Mouse (Mus musculus): Measurements from ENCODE around the gene Igsf21.

The Igsf21 gene

DNA sequence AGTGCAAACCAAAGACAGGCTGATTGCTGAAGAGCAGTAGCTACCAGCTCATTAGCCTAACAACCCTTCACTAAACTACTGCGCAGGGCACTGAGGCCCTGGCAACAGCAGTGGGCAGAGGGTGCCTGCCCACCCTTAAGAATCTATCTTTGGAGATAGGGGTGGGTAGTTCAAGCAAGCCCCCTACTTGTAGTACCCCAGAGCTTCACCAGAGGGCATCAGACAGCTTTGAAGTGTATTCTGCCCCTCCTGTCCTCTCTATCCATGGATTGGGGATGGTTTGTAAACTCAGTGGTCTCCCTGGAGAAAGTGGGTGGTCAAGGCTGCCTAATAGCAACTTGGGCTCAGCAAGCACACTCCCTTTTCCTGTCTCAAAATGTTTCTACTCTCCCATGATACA lies 146.4 kb downstream of the Igsf21 start:
- DNase-seq (ENCODE audit: low spot score): no peak

DNA sequence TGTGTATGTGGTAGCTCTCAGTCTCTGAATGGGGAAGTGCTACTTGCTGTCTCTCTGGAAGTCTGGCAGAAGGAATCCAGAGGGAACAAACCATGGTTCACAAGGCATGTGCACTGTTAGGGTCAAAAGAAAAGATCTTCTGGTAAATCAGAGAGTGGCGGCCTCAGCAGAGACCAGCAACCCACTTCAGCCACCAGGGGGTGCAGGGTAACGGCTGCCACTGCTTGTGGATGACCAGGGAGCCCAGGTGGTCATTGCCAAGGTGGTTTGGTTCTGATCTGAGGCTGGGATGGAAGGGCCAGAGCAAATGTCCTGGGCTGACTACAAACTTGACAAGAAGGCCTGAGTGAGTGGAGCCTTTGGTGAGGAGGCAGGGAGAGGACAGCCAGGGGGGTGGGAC lies 150.3 kb downstream of the Igsf21 start:
- no peak for DNase-seq (ENCODE audit: low spot score)

DNA sequence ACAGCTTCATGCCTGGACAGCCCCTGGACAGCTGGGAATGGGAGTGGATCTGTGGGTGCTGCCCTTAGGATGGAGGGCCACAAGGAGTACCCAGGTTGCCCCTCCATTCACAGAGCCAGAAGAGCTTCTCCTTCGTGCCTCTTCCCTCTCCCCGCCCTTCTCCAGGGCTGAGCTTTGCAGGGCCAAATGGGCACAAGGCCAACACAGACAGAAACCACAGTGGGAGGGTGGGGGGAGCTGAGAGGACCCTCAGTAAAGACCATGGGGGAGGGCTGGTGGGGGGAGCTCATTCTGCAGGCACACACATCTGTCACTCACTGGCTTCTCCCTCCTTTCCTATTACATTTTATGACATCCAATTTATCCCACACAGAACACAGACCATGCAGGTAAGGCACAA lies 151.7 kb downstream of the Igsf21 start:
- no peak for DNase-seq (ENCODE audit: low spot score)

DNA sequence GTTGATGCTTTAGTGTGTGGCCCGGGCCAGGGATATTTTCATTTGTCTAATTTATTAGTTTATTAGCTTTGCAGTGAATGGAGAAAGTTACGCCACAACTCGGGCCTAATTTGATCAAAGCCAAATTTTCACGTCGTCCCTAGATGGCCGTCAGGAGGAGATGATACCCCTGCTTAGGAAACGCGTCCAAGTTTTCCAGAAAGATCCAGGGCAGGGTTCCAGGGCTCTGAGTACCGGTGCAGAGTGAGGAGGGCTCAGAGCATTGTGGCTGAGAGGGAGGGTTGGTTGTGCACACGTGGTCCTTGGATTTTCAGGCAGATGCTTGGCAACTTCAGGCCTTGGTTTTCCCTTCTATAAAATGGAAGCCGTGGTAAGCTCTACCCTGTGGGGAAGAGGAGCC lies 154.2 kb downstream of the Igsf21 start:
- no peak for DNase-seq (ENCODE audit: low spot score)

DNA sequence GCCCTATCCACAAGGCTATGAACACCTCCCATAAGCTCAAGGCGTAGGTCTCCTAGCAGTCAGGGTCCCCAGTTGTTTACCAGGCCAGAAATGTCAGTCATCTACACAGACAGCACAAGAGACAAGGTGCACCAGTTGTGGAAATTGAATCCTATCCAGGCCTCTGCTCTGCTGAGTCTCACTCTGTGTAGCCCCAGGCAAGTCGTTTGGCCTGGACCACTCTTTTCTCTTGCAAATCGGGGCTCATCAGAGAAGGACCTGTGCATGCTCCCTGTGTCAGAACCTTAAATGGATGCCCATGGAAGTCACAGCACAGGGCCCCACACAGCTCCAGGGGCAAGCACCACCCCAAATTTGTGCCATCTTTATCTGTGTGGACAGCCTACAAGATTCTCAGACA lies 154.9 kb downstream of the Igsf21 start:
- DNase-seq (ENCODE audit: low spot score): no peak

DNA sequence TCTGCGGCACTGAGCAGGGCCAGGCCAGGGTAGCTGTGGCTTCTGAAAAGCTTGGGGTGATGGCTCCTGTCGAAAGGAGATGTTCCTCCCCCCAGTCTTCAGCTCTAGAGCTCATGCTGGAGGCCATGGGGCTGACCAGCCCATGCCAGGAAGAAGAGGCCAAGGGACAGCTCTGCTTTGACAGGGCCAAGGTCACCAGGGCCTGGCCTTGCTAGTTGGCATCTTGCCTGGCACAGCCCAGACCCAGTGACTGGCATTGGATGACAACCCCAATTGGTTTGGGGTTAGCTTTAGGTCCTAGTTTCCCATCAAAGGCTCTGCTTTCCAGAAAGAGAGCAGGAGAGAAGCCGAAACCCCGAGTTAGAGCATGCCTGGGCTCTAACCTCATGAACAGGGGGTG lies 156.9 kb downstream of the Igsf21 start:
- DNase-seq (ENCODE audit: low spot score): no peak

DNA sequence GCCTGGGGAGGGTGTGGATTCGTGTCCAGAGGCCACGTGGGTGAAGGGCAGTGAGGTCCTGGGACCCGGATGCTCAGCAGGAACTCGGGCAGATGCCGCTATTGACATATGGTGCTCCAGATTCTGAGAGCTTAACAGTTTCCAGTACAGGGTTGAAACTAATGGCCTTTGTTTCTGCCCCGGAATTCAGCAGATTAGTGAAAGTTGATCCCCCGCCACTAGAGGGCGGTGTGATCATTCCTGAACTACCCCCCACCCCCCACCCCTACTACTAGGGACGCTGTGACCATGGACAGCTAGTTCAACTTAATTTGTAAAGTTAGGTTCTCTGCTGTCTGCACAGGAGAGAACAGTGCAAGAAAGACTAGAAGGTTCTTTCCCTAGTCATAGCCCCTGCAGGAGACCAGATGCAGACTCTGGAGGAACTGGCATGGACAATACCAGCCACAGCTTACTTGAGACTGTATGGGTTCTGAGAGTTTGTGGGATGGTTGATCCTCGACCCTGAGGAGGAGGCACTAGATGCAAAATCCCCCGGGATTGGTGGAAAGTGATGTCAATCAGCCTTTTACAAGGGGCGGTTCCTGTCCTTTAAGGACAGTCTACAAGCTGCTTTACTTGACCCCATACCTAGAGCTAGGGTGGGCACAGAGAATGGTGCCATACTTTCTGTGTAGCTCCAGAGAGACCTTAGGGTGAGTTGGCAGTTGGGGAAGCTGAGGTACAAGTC lies 157.7 kb downstream of the Igsf21 start:
- no peak for DNase-seq (ENCODE audit: low spot score)

DNA sequence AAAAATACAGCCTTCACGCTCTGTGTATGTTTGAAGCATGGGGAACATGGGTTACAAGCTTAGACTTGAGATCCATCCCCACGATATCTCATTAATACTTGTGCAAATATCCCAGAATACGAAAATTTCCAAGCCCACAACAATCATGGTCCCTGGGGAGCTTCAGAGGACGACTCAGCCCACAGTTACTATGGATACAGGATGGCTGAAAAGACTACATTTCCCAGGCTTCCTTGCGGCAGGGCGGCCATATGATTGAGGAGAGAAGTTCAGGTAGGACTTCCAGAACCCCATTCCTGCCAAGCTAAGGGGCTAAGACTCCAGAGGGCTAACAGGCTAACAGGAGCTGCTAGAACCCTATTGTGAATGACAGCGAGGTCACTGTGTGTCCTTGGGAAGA lies 160.4 kb downstream of the Igsf21 start:
- no peak for DNase-seq (ENCODE audit: low spot score)

DNA sequence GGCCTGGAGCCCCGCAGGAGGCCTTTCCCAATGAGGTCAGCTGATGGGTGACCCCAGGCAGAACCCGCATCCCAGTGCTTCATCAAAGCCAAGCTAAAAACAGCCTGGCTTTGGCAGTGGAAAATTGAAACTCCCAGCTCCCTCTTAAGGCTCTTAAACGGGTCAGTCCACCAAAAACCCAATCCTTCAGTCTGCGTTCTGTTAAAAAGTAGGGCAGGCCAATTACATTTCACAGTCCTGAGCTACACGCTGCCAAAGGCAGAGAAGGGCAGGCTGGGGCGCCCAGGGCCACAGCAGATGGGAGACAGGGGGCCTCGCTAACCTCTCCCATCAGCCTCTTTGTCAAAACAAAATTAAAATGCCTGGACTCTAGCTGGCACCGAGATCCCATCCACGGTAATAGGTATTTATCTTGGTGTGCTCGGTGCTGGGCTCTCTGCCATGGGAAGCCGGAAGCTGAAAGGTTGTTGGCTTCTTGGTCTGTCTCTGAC lies 162.0 kb downstream of the Igsf21 start:
- DNase-seq (ENCODE audit: low spot score): no peak

DNA sequence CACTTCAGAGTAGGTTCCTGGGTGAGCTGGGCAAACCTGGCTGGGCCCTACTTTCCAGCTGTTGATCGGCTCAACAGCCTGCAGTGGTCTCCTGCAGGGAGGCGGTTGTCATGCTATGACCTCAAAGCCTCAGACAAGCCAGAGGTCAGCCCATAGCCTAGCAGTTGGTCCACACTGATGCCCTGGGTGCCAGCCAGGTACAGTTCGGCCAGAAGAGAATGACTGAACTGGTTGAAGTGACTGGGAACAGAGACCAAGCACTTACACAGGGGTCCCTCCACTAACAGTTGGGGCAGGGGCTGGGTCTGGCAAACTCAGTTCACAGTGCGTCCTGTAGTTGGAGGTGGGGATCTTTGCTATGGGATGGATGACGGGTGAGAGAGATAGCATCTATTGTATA lies 162.5 kb downstream of the Igsf21 start:
- DNase-seq (ENCODE audit: low spot score): no peak

DNA sequence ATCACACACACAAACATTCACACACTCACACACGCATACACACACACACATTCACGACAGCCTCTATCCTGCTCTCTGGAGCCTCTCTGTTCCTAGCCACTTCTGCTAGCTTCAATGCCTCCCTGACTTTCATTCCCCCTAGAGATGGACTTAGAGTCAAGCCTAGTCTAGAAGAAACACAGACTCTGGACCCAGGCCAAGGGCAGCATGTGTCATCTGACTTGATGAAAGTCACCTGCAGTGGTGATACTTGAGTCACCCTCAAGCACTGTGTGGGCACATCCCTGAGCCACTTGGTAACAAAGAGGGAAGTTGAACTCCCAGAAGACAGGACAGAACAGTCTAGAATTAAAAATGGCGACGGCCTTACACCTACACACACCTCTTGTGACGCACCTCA lies 168.2 kb downstream of the Igsf21 start:
- DNase-seq (ENCODE audit: low spot score): no peak

DNA sequence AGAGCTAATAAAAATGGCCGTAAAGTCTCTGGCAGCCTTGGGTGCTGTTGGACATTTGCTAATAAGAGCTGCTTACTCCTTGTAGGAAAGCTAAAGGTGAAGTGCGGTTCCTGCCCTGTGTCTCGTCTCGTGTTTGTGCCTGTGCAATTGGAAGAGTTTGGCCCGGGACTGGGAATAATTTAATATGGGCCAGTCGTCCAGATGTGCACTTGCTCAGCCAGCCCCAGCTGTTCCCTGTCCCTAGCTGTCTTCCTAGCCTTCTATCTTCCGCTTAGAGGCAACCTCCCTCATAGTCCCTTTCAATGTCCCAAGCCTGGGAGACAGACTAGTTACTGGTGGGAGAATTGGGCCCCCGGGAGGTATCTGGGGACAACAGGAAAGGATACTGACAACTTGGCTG lies 169.0 kb downstream of the Igsf21 start:
- DNase-seq (ENCODE audit: low spot score): no peak

DNA sequence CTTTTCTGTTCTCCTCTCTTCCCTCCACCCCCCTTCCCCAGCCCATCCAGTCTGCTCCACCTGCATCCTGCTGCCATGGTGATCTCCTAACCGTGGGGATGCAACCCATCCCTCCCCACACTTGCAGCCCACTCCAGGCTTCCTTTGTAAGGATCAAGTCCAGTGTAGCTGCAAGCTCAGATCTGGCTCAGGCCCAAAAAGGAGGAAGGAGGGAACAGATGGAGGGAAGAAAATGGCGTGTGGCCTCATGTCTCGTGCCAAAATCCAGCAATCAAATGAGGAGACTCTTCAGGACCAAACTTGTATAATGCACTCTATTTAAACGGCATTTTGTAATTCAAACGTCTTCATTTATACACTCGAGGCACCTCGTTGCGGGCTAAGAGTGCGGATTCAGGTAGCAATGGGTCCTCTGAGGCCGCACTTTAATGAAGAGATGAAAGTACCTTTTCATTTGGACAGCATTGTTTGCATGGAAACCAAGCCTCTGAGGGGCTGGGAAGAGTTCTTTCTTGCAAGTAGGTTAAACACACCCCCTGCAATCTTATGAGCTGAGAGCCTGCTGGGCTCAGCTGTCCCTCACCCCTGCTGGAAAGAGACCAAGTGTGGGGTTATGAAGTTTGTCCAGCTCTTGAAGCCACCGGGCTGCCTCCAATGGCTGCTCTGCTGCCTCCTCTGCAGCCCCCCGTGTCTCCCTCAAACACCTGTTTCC lies 169.6 kb downstream of the Igsf21 start:
- no peak for DNase-seq (ENCODE audit: low spot score)

DNA sequence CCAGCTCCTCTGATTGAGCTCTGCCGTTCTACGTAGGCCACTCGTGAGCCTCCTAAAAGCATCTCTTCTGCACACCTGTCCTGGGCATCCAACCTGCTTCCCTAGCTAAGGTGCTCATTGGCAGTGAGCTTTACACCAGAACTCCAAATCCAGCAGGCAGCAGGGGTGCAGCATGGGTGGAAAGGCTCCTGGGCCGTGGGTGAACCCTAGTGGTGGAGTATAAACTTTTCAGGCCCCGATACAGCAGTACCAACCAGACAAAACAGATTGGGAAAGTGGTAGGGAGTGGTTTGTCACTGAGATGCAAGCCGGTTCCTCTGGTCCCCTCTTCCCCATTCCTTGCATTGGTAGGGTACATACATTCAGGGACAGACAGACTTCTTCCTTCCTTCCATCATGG lies 170.2 kb downstream of the Igsf21 start:
- DNase-seq (ENCODE audit: low spot score): no peak

DNA sequence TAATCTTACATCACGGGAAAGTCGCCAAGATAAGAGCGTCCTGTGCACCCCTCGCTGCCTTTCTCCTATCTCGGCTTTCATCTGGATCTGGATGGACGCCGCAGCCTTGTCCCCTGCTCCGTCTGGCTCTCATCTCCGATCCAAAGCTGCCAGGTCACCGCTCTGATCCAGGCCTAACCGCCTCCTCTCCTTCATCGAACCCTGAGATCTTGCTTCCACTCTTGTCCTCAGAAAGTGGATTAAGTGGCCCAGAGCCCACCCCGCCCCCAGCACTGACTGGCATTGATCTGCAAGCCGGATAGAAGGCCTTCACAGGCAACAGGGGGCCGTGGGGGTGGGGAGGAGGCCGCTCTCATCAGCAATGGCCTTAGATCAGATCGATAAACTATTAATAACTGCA lies 175.5 kb downstream of the Igsf21 start:
- DNase-seq (ENCODE audit: low spot score): no peak

DNA sequence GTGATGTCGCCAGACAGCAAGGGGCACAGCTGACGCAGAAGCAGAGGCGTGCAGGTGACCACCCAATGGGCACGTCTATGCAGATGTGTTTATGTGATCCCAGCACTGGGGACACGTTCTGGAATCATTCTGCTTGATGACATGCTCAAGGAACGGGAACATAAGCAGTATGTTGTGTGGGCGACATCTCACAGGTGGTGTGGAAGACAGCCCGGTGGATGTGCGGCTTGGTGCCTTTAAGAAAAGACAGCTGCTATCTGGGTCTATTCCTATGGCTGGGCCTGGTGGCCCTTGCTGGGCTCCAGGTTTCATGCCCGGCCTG lies 176.3 kb downstream of the Igsf21 start:
- DNase-seq (ENCODE audit: low spot score): no peak

DNA sequence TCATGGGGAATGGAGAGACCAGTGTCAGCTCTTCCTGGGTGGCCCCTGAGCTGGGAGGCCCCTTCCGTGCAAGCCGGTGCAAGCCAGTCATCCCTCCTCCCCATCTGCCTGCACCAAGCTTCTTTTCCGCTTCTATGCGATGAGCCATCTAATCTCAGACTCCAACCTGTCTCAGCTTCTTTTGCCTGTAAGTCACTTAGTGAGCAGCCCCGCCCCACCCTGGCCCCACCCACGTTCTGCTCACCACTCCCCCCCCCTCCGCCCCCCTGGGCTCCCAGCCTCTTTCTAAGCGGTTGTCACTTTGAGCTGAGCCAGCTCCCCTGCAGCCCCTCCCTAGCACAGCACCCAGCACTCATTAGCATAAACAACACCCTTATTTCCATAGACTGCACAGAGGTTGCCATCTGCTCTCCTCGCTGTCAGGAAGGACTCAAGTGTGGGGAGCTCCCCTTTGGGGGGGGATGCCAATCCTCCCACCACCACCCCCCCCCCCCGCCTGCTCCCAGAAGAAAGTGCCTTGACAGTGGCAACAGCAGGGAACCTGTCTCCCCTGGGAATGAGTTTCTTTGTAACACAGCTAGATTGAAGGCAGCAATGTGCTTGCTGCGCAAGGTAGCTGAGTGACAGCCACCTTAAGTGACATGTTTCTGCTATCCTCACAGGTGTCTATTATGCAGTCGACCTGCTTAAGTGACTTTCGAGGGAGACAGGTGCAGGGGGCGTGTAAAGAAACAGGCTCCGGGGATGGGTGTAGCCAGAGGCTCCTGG lies 176.8 kb downstream of the Igsf21 start:
- DNase-seq (ENCODE audit: low spot score): no peak

DNA sequence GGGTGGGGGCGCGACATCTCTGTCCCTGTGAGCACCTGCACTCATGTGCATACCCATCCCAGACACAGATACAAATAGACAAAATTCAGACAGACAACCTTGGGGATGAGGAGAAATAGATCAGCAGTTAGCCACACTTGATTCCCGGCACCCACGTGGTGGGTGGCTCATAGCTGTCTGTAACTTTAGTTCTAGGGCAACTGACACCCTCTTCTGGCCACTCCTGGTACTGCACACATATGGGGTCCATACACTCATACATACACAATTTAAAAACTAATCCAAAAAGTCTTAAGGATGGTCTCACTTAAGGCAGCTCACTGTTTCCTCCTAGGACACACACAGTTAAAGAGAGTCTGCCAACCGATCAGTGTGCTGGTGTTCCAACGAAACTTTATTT lies 178.1 kb downstream of the Igsf21 start:
- no peak for DNase-seq (ENCODE audit: low spot score)

DNA sequence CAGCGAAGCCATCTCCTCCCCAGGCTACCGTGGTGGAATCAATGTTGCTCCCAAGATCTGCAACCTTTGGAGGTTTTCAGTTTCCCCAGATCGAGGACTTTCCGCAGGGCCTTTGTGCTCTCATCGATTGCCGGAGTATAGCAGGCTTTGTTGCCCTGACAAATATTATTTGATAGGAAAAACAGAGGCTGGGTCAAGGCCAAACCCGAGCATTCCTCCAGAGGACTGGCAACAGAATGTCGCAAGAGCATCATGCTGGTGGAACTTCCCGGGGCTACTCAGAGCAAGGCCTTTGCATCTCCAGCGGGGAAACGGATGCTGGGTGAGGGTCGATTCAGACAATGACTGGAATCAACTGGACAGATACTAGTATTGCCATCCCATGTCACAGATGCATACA lies 180.6 kb downstream of the Igsf21 start:
- DNase-seq (ENCODE audit: low spot score): no peak

DNA sequence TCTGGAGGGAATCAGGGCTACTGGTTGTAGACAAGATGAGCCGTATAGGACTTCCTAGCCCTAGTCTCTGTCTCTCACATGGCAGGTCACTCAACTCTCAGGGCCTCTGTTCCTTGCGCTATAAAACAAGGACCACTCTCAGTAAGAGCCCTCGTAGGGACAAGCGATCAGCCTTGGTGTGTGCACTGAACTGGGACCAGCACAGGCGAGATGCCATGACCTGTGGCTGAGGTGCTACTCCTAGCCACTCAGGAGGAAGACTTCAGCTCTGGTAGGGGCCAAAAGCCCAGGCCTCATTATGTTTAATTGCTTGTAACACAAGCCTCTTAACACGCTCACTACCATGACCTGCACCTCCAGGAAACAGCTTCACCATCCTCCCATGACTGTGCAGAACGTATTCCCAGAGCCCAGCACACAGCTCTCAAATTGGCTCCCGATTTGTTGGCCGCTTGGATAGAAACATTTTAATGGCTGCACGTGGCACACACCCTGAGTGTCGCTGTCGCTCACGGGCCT lies 183.4 kb downstream of the Igsf21 start:
- DNase-seq (ENCODE audit: low spot score): no peak

DNA sequence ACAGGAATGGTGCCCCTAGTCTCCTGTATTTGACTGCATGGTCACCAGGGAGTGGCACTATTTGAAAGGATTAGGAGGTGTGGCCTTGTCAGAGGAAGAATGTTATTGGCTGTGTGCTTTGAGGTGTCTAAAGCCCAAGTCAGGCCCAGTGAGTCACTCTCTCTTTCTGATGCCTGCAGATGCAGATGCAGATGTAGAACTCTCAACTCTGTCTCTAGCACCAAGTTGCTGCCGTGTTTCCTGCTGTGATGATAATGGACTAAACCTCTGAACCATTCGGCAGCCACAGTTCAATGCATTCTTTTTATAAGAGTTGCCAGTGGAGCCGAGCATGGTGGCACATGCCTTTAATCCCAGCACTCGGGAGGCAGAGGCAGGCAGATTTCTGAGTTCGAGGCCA lies 186.3 kb downstream of the Igsf21 start:
- DNase-seq (ENCODE audit: low spot score): no peak

DNA sequence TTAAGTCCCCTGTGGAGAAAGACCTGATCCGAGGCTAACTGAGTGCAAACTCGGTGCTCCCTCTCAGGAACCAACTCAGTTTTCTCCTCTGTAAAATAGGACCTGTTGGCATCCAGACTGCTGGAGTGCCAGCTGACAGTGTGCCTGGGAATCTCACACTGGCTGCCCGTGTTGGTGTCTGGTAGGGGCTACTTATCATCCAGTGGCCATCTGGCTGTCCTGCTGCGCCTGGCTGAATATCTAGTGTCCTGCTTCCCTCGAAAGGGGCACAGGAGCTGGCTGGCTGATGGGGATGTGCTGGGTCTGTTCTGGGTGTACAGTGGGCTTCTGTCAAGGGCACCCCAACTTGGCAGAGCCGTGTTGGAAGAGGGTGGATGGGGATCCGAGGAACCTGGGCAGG lies 193.5 kb downstream of the Igsf21 start:
- no peak for DNase-seq (ENCODE audit: low spot score)

DNA sequence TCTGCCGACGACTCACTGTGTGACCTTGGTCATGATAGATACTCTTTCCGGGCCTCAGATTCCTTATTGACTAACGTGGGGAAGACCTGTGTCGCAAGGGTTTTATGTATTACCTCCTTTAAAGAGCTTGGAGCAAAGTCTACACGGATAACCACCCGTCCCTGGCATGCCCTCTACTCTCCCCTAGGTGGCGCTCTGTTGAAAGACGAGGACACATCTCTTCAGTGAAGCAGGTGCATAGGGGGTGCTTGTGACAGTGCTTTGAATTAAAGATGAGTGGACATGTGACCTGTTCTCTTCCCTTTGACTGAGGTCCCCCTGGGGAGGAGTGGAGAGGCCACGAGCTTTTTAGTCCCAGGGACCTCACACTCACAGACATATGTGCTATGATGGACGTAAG lies 194.0 kb downstream of the Igsf21 start:
- DNase-seq (ENCODE audit: low spot score): no peak

Data from lung, postnatal 25 days (tissue).